Mouse (Mus musculus) left cerebral cortex, adult 8-10 months (tissue): ENCODE data around the gene Odf3l2. TPM values are rescaled to one million over a fixed set of nuclear protein-coding genes. Genes with fewer than 3 reads are reported as not detected.

Source experiments
- DNase-seq, 2 experiments: peaks; one replicate each; pipeline ENCODE4 v3.0.0; 2022; ENCODE audit warnings: low spot score in 2 of 2
- total RNA-seq, 4 experiments: library from RNA; stranded (reverse); gene quantifications; 2 replicates each; pipeline ENCODE4 v1.2.4; 2022

Gene Odf3l2
- under 1 TPM; 0.42 to 0.70 (median 0.47) TPM for total RNA-seq

- no peak for DNase-seq
Measured at GRCm38 (mm10) chr10:79645711-79646110, at the start of gene Odf3l2. TSS of gene Odf3l2 (minus strand) at chr10:79645738.

GRCm38 (mm10) chr10:79694379-79694655 lies 48.8 kb upstream of the Odf3l2 start:
- no peak for DNase-seq

GRCm38 (mm10) chr10:79693580-79694378 lies 48.2 kb upstream of the Odf3l2 start:
- no peak for DNase-seq

DNA sequence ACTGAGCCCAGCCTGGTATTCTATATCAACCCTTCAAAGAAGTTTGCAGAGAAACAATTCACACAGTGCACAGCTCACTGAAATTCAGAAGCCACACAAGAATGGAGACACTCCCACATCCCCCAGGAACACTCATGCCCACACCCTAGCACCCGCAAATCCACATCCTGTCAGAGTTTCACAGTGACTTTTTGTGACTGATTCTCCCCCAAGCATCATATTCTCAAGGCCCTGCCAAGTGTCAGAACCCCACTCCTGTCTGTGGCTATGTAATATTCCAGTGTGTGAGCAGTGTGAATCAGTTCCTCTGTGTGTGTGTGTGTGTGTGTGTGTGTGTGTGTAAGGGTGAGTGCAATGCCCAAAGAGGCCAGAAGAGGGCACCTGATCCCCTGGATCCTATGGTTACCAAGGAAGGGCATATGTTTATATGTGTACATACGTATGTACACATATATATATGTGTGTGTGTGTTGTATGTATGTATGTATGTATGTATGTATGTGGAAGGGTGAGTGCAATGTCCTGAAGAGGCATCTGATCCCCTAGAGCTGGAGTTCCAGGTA lies 46.5 kb upstream of the Odf3l2 start:
- DNase-seq = no peak

DNA sequence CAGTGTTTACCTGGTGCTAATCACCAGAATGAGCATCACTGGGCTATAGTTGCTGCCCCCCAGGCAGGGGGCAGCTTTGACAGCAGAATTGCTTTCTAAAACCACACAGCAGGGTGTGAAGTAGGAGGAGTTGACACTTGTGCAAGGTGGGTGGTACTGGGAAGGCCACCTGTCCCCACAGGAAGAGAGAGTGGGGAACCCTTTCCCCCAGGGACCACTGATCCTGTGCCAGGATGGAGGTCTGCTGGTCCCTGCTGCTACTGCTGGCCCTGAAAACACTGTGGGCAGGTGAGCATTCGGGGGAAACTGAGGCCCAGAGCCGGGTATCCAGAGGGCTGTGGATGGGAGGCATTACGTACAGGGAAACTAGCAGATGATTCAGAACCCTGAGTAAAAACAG lies 43.6 kb upstream of the Odf3l2 start:
- DNase-seq = no peak

DNA sequence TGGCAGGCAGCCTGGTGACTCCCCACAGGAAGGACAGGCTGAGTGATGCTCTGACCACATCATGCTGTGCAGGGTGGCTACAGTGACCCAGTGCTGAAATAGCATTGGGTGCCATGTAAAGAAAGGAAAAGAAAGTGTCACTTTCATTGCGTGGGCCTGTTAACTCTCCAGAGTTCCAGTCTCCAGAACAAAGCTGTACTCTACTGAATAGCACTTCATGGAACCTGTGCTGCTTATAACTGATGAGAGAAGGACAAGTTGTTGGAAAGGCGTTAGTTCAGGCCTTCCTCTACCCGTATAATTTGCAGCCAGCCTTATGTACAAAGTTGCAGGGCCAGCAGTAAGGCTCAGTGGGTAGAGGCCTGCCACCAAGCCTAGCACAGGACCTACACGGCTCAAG lies 43.2 kb upstream of the Odf3l2 start, which contains the start of gene Gzmm:
Gene Gzmm (plus strand): TSS at position 301 of the 400 bp plus-strand sequence.
- no peak for DNase-seq

GRCm38 (mm10) chr10:79687513-79687912 lies 42.0 kb upstream of the Odf3l2 start:
- no peak for DNase-seq

DNA sequence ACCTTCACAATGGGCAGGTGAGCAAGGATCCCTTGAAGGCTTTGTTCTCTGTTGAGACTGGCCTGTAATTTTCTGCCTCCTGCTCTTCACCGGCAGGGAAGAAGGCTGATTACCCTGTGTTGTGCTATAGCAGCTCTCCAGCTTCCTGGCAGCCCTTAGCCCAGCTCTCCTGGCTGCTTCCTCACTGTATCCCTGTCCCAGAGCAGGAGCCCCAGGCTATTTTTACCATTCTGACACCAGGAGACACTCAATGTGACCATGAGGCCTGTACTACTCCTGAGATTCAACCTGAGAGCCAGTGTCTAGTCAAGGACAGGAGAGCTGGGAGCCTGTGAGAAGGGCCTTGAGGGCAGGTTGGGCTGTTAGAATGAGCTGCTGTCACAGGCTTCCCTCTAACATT lies 41.2 kb upstream of the Odf3l2 start:
- no peak for DNase-seq

DNA sequence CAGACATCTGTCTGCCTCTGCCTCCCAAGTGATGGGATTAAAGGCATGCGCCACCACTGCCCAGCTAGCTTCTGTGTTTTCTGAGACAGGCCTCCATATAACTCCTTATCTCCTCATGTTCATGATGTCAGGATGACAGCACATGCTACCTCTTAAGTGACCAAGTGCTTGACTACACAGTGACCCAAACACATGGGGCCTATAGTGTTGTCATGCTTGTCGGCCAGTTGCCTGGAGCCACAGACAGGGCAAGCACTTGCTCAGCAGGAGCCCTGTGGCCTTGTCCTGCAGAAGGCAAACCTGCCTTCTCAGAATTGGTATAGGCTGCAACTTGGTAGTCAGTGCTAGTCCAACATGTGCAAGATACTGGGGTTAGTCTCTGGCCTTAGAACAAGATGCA lies 40.7 kb upstream of the Odf3l2 start:
- no peak for DNase-seq

DNA sequence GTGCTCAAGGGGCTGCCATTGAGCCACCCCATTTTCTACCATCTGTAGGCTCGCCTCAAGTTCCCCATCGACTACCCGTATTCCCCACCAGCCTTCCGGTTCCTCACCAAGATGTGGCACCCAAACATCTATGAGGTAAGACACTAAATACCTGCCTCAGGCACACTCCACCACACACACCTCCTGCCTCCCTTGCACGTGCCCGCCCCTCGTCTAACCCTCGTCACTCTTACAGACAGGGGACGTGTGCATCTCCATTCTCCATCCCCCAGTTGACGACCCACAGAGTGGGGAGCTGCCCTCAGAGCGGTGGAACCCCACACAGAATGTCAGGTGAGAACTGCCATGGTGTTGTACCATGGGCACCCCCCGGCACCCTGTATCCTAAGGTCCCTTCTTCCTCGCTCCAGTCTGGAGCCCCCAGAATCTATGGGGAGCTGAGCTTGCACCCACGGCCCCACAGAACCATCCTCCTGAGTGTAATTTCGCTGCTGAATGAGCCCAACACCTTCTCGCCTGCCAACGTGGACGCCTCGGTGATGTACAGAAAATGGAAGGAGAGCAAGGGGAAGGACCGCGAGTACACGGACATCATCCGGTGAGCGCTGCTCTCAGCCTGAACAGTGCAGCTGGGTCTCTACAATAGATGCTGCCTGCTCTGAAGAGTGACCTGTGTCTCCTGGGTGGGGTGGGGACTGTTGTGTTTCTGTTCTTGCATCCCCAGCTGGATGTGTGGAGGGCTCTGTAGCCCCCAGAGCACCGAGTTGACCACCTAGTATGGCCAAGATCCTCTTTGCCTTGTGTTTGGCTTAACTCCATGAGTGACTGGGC lies 39.4 kb upstream of the Odf3l2 start:
- DNase-seq = no peak

- DNase-seq = no peak
Measured at GRCm38 (mm10) chr10:79683726-79684640, 38.4 kb upstream of the Odf3l2 start.

DNA sequence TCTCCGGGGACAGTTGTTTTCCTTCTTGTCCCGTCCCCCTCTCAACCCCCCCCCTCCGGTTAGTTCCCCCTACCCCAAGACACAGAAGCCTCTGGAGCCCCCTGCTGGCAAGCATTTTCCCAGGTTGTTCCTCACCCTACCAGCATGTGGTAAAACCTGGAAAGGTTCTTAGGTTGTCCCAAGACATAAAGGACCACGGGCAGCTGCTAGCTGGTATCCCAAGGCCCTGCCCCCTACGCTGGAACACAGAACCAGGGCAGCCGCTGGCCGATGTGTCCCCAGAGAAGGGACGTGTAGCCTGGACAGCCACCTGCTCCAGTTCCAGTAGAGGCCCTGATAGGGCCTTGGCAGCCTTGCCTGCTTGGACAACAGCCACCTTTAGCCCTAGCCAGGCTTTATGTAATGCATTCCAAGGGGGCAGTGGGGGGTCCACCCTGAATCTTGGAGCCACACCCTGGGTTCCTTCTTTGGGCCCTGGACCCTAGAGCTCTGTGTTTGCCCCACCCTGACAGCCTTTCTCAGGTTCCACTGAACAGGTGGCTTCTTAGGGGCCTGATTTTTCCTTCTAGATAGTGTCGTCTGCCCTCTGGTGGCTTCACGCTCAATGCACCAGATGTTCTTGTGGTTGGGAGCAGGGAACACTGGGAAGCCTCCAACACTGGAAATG lies 37.5 kb upstream of the Odf3l2 start:
- DNase-seq = no peak

GRCm38 (mm10) chr10:79682551-79682915 lies 37.0 kb upstream of the Odf3l2 start:
- DNase-seq = no peak

DNA sequence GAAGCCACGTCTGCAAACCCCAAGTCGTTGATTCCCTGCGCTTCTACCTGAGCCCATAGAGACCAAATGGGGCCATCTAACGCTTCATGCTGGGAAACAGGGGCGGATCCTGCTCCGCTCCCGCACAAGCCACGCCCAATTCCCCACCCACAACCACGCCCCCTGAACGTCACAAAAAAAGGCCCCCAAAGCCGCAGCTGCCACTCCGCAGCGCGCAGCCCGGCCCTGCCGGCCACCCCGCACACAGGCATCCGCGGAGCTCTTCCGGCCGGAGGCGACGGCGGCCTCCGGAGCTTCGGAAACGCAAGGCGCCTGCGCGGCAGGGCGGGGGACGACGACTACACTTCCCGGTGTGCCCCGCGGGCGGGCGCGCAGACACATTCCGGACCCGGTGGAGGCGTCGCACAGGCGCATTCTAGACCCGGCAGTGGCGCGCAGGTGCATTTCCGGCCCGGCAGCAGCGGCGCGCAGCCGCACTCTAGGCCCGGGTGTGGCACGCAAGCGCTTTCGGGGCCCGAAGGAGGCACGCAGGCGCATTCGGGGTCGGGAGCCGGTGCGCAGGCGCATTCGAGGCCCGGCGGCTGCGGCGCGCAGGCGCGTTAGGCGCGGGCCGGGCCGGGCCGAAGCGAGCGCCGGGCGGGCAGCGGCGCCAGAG lies 36.2 kb upstream of the Odf3l2 start, which contains the start of gene Cdc34:
Gene Cdc34 (plus strand): TSS at position 605 of the 655 bp plus-strand sequence.
- DNase-seq = peak; percentile 98 to 100

- DNase-seq = no peak
Measured at GRCm38 (mm10) chr10:79680606-79681495, 35.3 kb upstream of the Odf3l2 start.

DNA sequence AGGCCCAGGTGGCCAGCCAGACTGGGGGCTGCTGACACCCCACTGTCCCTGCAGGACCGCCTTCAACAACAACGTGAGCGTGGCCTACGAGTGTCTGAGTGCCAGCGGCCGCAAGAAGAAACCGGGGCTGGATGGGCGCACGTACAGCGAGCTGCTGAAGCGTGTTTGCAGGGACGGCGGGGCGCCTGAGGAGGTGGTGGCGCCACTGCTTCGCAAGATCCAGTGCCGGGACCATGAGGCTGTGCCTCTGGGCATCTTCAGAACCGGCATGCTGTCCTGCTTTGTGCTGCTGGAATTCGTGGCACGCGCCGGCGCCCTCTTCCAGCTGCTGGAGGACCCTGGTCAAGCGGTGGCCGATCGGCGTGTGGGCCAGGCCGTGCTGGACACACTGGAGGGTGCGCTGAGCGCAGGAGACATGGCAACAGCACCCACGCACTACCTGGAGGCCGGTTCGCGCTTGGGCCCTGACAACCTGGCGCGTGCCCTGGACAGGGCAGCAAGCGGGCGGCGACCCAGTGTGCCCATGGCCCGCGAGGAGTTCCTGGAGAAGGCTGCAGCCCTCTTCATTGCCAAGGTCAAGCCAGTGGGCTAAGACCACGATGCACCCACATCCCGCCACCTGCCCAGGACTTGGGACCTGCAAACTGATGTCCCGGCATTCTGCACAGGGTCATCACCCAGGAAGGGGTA lies 30.0 kb upstream of the Odf3l2 start:
- DNase-seq = no peak

- no peak for DNase-seq
Measured at GRCm38 (mm10) chr10:79673054-79673453, 27.5 kb upstream of the Odf3l2 start.

GRCm38 (mm10) chr10:79672088-79672455 lies 26.5 kb upstream of the Odf3l2 start:
- no peak for DNase-seq
